Mouse (Mus musculus) right cerebral cortex, adult 18-20 months (tissue): ENCODE measurements at regions not wholly inside any gene's neighbourhood (a gene's known extent, or its start where the extent isn't known, plus 50 kb on each side); places are given as distances from the start of the nearest gene placed in this dataset.

Experiments used
- DNase-seq: peaks from one replicate; pipeline ENCODE4 v3.0.0; 2022; ENCODE audit warnings: mixed read lengths

DNA sequence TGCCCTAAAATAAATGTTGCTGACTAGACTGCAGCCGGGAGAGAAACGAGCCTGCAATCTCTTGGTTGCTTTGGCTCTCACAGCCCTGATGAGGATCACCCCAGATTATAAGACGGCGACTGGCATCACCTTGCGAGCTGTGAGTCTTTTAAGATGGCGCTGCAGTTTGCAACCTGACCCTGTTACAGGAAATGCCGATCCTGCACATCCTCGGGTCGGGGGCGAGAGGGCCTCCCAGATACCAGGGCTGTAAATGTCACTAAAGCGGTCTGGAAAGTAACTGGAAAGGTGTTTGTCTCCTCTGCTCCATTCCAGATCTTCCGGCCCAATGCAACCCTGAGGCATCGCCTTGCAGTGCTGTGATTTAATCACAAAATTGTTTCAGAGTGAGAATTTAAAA is 53.4 kb downstream of the Cartpt start:
- no peak for DNase-seq

DNA sequence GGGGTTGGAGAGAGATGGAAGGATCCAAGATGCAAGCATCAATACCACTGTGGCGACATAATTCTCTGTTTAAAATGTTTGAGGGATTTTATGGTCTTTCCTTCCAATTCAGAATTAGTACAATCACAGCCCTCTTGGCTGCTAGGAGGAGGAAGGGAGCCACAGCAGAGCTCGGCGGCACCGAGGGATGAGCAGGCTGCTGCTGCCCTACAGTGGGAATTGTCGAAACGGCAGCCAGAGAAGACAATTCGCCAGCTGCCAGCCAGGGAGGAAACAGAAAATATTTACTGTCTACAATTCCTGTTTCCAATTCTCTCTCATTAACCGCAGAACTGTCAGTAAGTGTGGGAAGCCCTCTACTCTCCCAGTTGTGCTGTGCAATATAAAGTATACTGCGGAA is 58.3 kb downstream of the Cartpt start:
- peak; percentile 64 for DNase-seq

DNA sequence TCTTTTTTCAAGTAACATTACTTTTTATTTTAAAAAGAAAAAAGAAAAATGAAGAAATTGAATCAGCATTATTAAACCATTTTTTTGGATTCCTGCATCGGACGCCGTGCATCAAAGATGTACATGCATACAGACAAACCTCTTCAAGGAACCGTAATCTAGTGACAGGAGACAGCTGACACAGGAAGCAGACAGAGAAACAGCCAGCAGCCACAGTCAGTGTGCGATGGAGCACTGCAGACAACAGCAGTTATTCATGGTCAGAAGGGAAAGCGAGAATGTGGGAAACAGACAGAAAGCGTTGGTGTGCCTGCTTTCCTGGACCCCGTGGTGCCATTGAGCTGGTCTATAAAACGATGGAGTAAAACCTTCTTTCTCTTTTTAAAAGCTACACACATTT is 61.4 kb downstream of the Cartpt start:
- DNase-seq: no peak

DNA sequence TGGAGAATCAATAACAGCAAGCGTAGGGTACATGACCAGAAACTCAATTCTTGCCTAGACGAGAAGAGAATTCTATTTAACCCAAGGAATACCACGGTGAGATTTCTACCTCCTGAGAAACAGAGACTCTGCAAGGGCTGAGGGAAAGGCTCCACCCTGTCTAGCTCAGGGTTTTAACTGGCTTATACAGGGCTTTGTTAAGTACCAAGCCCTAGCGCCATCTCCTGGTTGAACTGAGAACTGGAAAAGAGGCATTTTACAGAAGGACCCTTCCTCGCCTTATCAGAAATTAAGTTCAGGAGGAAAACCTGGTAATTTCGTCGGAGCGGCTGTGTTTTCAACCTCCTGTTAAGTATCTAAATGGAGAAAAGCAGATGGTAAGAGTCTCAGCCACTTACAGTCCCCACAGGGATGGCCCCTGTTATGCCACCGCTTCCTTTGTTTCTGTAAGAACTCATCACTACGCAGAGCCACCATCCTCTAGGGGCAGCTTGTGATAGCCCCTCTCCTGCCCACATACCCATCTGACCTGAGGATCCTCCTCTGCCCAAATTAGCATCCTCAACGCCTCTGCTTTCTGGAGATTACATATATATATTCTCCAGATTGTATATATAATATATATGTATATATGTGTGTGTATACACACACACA is 63.0 kb downstream of the Cartpt start:
- peak; percentile 81 for DNase-seq

DNA sequence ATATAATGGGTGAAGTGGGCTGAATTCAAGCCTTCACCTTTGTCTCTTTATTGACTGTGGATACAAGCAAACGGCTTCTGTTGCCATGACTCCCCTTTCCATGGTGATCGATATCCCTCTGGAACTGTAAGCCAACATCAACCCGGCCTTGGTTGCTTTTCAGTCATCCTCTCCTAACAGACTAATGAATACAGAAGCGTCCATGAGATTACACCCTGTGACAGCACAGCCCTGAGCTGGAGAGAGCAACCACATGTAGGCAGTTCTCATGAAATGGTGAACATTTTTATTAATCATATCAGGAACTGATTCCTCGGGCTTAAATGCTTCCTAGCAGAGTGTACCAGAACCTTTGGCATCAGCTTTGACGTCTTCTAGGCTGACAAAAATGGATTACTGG is 63.7 kb downstream of the Cartpt start:
- DNase-seq: no peak

DNA sequence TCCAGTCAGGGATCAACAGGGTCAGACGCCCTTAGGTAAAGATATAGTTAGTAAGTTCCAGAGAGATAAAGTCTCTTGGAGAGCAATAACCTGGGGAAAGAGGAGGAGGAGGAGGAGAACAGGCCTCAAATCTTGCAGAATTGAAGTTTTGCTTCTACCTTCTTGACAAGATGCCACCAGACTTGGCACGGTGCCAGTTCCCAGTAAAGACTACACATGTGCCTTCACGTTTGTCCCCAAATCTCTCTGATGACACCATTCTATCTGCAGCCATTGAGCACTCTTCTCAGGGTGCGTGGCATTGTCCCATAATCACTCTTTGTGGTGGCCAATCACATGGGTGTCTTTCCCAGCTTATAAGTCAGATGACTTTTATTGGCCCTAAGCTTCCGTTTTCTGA is 64.3 kb downstream of the Cartpt start:
- DNase-seq: no peak

DNA sequence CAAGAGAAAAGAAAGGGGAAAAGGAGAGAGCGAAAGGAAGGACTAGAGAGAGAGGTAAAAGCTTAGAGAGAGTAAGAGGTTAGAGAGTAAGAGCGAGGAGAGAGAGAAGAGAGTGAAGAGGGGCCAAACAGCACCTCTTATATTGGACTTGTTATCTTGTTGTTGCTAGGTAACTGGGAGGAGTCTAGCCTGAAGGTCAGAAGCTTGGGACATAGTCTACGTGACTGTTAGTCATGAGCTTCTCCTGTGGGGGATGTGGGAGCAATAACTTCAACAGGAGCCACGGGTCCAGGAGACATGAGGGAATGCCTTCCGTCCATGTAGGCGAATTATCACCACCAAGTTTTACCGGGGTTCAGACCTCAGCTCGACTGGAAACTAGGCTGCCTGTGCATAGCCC is 65.4 kb downstream of the Cartpt start:
- no peak for DNase-seq

DNA sequence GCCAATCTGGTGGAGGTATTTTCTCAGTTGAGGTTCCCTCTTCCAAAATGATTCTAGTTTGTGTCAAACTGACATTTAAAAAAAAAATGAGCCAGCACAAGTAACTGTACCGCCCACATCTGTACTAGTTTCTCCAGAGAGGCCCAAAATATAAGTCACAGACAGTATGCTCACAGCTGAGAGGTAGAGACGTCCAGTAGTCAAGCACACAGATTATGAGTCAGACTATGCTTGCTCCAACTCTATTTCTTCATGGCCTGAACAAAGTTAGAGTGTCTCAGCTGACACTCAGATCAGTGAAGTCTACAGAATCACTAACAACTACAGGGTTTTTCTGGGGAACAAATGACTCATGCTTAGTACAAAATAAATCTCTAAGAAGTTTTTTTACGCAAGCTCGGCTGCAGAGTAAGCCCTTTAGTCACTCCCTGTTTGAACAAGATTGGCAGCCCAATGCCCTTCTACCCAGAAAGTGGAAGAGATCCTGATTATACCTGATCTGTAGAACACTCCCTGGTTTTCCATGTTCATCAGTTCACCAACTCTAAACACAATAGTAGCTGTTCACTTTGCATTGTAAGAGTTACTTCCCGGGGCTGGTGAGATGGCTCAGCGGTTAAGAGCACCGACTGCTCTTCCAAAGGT is 70.7 kb downstream of the Cartpt start:
- DNase-seq: peak; percentile 85

DNA sequence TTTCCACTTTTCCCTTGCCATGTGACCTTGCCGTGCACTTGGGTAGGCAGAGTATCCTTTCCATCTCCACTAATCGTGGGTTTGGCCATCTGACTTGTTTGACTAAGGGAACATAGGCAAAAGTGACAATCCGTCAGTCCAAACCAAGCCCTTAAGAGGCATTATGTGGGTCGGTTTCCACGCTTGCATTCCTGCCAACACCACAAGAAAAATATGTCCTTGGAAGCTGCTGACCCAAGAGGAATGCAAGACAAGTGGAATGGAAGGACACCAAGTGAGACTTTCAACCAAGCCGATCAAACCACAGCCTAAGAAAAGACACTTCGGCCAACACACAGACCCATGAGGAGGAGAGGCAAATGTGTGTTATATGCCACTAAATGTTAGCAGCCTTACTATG is 73.3 kb downstream of the Cartpt start:
- DNase-seq: no peak

DNA sequence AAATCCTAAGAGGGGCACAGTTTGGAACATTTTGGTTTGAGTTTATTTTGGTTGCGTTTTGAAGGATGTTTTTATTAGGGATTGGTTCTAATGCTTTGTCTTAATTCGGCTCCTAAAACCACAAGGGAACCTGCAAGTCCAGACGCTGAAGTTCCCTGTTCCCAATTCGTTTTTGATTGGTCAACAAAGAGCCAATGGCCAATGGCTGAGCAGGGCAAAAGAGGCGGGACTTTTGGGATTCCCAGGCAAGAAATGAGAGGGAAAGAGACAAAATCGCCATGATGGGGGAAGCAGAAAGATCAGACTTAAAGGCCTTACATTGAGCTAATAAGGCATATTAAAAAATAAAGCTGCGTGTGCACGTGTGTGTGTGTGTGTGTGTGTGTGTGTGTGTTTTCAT is 76.3 kb downstream of the Cartpt start:
- DNase-seq: no peak

DNA sequence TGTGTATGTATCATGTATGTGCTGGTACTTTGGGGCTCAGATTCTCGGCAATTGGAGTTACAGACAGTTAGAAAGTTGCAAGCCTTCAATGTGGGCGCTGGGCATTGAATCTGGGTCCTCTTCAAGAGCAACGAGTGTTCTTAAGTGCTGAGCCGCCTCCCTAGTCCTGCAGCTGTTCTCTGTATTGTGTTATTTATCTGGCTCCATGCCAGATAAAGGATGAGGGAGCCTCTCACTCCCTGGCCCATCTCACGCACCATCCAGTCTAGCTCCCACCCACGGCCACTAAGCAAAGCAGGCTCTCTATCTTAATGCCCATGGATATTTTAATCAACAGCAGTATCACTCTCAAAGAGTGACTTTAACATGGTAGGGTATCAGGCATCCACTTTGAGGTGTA is 84.2 kb downstream of the Cartpt start:
- DNase-seq: no peak

DNA sequence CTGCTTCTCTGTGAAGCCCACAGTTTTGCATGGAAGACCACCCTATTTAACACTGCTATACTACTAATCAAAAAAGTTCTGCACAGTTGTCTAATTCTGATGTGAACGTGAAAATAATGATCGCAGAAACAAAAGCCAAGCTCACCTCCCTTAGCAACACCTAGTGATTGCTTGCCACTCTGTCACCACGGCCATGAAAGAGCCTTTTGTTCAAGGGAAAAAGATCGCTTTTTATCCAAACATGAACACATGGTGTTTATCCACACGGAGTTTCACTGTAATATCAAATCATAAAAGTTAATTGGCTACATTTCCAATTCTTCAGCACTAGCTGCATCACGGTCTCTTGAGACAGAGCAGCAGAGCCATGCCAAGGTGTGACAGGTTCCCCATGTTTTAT is 85.1 kb downstream of the Cartpt start:
- no peak for DNase-seq

DNA sequence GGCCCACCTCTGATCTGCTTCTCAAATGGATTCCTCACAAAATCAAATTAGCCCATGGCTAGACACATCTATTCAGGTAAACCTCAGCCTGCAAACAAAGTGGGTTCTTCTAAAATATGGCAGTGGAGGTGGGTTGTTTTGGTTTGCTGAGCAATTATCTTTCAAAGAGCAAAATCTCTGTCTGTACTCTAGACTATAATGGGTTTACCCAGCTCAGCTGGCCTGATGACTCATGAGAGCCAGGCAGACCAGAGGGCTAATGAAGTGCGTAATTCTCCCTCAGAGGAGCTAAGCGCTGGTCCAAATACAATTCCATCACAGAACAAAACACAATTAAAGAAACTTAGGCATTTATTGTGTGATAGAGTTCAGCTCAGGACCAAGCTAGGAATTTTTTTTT is 86.1 kb downstream of the Cartpt start:
- DNase-seq: no peak

DNA sequence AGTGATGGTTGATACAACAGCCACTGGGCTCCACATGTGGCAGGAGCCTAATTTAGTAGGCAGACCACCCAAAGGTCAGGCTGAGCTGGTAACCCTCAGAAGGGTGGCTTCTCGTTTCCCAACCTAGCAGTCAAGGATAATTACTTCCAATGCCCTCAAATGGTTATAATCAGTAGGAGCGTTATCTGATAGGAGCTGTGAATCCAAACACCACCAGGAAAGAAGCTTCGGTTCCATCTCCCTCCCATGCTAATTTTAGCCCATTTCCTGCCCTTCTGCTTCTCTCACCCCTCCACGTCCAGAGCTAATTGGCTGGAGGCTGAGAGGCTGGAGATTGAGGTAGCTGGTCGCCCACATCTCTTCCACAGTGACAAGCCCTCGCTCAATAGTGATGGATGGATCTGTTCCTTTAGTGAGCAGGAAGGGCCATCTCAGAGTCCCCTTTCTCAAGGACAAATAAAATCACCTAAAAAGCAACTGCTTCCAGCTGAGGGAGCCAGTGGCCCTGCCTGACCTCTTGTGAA is 86.8 kb downstream of the Cartpt start:
- DNase-seq: no peak

DNA sequence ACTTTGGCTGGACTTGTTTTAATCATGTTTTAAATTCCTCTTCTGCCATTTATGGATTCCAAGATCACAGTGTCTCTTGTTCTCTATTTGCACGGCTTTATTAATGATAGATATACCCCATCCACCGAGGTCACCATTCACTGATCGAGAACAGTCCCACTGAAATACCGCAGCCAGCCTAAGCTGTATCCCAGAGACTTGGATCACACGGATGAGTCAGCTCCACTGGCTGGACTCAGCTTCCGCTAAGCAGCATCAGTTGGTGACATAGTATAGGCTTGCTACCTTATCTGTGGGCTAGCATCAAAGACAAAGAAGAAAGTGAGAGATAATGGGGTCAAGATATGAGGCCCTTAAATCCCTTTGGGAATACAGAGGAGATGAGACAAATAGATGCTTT is 106.4 kb downstream of the Cartpt start:
- no peak for DNase-seq

DNA sequence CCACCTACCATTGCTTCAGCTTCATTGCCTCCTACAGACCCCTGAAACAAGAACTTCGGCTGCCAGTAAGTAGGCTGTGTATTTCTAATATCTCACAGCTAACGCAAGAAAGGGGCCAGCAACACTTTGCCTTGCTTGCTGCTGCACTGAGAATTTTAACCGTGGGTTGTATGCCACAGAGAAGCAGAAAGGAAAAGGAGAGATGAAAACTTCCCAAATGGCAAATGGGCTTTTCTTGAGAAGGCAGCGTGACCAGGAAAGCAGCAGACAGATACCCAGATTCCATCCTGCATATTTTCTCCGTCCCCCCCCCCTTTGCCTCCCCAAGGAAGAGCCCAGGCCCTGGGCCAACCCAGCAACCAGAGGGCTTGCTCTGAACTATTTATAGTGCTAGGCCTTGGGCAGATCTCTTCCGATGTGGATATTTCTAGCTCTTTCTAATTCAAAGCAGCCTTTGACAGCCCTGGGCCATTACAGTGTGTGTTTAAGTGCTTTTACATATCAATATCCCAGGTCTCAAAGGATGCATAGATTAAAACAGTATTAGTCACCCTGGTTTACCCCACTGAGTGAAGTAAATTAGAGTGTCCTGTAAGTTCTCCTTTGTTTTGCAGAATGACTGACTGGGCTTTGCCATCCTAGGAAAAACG is 107.0 kb downstream of the Cartpt start:
- no peak for DNase-seq

DNA sequence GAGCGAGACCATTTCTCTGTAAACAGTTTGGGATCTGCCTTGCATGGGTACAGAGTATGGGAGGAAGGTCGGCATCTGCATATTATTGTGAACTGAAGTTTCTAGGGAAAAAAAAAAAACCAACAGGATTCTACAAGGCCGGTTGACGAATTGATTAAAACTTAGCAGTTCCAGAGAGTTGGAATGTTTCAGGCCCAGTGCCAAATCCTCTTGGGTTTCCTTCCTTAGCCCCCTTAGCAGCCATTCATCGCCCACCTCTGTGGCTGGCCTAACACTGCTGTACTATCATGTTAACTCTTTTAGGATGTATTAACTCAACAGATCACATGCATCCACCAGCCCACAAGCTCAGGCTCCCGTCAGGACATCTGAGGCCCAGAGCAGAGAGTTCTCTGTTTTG is 107.9 kb downstream of the Cartpt start:
- DNase-seq: no peak

DNA sequence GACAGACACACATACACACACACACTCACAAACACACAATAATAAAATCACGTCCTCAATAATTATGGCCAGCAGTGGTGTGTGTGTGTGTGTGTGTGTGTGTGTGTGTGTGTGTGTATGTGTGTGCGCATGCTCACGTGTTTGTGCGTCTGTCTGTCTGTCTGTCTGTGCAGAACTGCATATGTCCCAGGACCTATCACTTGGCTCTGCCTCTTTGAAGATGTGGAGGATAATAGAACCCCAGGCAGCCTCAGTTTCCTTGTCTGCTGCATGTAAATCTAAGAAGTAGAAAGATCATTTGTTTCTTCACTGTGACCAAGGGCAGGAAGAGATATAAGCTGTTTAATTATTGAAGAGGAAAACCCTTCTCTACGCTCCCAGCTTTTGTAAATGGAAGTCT is 109.9 kb downstream of the Cartpt start:
- DNase-seq: no peak

DNA sequence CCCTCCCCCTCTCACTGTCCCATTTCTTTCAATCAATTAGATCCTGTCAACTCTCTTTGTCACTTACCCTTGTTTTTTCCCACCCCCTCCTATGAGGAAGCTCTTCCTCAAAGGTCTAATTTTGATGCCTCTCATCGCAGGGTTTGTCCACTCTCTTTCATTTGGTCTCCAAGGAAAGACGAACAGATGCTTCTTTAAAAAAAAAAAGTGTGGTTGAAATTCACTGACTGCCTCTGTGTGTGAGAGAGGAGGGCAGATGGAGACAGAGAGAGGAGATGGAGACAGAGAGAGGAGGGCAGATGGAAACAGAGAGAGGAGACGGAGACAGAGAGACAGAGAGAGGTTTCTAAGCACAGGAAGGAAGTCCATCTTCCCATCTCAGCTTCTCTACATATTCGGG is 113.1 kb downstream of the Cartpt start:
- DNase-seq: no peak

DNA sequence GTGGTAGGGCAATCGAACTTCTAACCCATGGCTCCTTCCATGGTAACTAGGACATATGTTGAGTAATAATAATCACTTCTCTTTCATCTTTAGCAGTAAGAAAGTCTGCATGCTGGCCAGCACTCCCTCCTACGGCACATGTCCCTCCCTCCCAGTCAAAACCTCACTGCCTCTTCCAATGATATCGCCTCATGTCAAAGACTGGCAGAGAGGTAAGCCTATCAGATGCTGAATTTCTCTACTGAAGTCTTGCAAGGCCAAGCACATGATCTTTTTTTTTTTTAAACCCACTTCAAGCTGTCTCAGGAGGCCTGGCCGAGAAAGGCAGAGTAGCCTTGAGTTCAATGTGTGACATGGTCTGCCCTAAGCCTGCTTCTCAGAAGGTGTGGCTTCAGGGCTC is 115.5 kb downstream of the Cartpt start:
- no peak for DNase-seq

DNA sequence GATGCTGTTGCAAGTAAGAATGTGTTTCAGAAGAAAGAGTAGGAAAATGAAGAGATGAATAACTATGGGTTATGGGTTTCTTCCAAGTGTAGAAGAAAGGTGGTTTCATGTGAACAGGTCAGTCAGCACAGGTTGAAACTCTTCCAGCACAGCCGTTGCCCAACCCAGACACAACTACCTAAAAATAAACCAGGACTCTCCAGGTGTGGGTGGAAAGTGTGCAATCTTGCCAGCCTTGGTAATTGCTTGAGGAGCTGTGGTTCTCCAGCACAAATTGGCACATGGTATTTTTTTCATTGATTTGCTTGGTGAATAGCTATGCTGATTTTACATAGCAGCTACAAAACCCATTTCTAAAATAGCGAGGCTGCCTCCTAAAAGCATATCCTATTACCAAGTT is 116.6 kb downstream of the Cartpt start:
- no peak for DNase-seq

DNA sequence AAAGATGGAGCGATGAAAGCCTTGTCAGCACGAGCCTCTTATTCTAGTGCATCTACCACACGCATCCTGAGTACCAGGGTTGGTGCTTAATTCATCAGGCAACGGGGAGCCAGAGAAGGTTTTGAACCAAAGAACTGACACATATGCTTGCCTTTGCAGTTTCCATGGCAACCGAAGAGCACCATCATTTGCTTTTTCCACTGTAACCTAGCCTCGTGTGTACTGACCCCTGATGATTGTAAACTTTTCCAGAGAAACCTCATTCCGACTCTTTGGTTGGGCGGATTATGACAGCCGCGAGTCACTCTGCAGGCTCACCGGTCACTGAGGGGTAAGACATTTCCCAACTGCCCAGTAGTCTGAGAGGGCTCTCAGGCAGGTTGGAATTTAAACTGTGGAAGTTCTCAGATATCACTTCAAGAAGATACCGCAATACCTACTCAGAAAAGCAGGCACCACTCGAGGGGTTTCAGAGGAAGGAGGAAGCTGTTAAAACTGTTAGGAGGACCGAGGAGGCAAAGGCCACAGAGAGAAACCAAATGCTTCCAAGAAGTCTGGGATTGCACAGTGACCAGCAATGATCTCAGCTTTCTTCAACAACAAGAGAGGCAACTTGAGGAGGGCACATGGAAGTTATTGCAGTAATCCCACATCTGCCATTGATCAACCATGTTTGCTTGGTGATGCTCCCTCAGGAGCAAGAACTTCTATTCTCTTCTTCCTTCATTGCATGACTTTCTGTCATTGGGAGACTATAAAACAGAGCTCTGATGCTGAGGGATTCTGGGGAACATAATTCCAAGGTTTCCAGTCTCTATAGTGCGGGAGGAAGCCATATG is 117.8 kb downstream of the Cartpt start:
- DNase-seq: no peak

DNA sequence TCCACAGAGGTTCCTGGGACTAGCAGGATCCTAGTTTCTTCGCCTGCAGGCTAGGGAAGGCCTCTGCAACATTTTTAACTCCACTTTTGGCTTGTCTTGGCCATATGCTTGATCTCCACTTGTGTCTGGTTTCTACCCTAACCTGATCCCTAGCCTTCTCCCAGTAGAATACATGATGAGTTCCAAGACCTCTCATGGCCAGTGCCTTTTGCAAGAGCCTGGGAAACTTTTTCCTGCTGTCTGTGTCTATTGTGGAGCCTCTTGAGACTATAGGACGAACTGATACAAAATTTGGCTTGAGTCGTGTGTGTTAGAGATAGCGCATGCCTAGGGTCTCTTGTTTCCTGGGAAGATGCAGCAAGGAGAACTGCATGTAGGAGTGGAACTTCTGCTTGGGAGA is 119.3 kb downstream of the Cartpt start:
- DNase-seq: no peak
